17 mouse cellular contexts compared by ENCODE assay signal in the genomic region with DNA sequence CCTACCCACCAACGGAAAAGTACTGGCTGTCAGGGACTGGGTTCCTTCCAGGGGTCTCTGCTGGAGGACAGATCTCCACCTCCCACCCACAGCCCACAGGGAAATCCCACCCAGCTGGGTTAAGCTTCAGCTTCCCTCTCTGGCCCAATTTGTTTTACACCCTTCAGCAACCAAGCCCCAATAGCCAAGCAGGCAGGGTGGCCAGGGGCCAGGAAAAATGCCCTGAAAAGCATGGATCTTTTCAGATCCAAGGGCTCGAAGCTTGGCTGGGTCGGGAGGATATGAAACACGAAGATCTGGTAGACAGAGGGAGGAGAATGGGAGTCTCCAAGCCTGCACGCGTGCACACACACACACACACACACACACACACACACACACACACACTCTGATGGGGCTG.
"Had no signal": no experiment of that assay in that cellular context is flagged by ENCODE, and none has a peak within 500 bp of the region (broad histone marks: within the 10 kb centered on the region; RNA-seq: fewer than 3 reads in every experiment).

No protein-coding gene starts in this region.

- H3K4me3 ChIP-seq: layer of hippocampus, adult 2 months; limb, embryonic 12.5 days; liver, embryonic 13.5 days; neural tube, embryonic 12.5 days had no signal

- H3K27me3 ChIP-seq: limb, embryonic 12.5 days; liver, embryonic 13.5 days; neural tube, embryonic 12.5 days had no signal

- H3K9ac ChIP-seq: limb, embryonic 12.5 days; liver, embryonic 13.5 days; neural tube, embryonic 12.5 days had no signal

- H3K9me3 ChIP-seq: limb, embryonic 12.5 days; liver, embryonic 13.5 days; neural tube, embryonic 12.5 days had no signal

- H3K36me3 ChIP-seq: limb, embryonic 12.5 days; liver, embryonic 13.5 days; neural tube, embryonic 12.5 days had no signal

- H3K4me2 ChIP-seq: limb, embryonic 12.5 days; liver, embryonic 13.5 days; midbrain, embryonic 11.5 days; neural tube, embryonic 12.5 days had no signal

- DNase-seq: kidney, adult 18-20 months; kidney, adult 9 months; kidney, postnatal 25 days; liver, embryonic 13.5 days; lung, adult 2 months; lung, postnatal 14 days; lung, postnatal 4 days; midbrain, embryonic 14.5 days; retina, postnatal 1 day; right cerebral cortex, postnatal 25 days; thymus, adult 18-20 months; thymus, postnatal 36 days had no signal

- H3K27ac ChIP-seq: kidney, postnatal 0 days; layer of hippocampus, adult 2 months; limb, embryonic 12.5 days; liver, embryonic 13.5 days; neural tube, embryonic 12.5 days had no signal
